Mouse (Mus musculus) lung, postnatal 36 days (tissue): ENCODE results near the gene Plcxd3.

ENCODE experiments used
- DNase-seq: peaks from one replicate; pipeline ENCODE4 v3.0.0; 2022; ENCODE audit warnings: mixed read lengths

Plcxd3 gene

GRCm38 (mm10) chr15:4375423-4376220 lies at the start of gene Plcxd3:
Gene Plcxd3 (plus strand): TSS chr15:4375491.
- DNase-seq, result no peak

- no peak for DNase-seq
Measured at GRCm38 (mm10) chr15:4331867-4332266, 43.4 kb upstream of the Plcxd3 start.

DNA sequence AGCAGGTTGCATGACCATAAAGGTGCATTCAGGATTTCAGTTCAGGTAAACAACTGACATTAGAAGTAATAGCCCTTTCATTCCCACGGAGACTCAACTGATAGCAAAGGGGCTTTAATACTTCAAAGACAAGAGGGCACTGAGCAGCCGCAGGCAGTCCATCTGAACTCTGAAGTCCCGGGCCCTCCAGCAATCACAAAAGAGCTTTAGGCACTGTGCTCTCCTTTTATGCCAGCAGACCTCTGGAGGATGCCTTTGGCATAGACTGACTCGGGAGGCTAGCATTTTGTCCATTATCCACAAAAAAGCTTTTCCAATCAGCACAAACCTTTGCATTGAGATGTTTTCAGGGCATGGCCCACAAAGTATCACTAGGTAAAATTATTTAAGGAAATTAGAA lies 33.7 kb upstream of the Plcxd3 start:
- no peak for DNase-seq

GRCm38 (mm10) chr15:4348816-4349553 lies 26.3 kb upstream of the Plcxd3 start:
- DNase-seq, result no peak

- DNase-seq, result peak; percentile 2
Measured at GRCm38 (mm10) chr15:4356397-4356796, 18.9 kb upstream of the Plcxd3 start.

- DNase-seq, result no peak
Measured at GRCm38 (mm10) chr15:4357706-4358105, 17.6 kb upstream of the Plcxd3 start.

DNA sequence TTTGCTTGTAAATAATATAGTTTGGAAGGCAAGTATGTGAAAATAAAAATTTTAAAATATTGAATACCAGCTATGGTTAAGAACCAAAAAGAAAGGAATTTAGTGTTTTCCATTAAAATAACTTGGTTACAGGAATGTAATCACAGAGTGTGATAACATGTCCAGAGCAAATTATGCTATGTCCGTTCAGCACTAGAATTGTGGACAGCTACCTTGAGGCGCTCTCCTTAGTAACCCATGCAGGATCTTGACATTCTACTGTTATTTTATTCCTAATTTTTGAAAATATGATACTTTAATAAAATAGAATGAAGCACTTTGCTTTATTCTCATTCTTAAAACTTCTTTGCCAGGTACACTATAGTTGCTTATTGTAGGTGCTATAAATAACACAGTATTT lies 7.5 kb upstream of the Plcxd3 start:
- no peak for DNase-seq

DNA sequence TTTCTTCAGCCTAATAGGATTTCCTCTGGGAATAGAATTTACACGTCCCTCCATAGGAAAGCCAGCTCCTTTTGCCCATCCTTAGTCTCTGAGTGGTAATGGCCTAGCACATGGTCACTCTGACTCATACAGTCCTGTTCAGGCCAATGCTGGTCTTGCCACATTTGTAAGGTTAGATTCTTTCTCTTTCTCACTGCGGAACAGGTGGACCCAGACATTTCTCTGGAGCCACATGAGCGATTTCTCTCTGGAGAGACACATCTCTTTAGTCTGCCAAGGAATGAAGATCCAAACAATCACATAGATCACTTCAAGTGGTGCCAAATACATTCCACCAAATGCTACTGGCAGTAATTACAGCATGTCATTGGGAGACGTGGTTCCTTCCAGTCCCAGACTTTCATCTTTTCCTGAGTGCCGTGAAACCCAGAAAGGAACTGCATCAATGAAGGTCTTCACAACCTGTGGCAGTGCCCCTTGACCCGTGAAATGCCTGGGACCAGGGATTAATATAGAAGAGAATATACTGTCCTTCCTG lies 769 bp upstream of the Plcxd3 start:
- no peak for DNase-seq

- DNase-seq, result no peak
Measured at GRCm38 (mm10) chr15:4375031-4375422, 264 bp upstream of the Plcxd3 start.

GRCm38 (mm10) chr15:4376221-4376631 lies 935 bp downstream of the Plcxd3 start:
- no peak for DNase-seq

GRCm38 (mm10) chr15:4378766-4379165 lies 3.5 kb downstream of the Plcxd3 start:
- DNase-seq, result no peak

GRCm38 (mm10) chr15:4387774-4388173 lies 12.5 kb downstream of the Plcxd3 start:
- no peak for DNase-seq

GRCm38 (mm10) chr15:4400096-4400495 lies 24.8 kb downstream of the Plcxd3 start:
- DNase-seq, result no peak

DNA sequence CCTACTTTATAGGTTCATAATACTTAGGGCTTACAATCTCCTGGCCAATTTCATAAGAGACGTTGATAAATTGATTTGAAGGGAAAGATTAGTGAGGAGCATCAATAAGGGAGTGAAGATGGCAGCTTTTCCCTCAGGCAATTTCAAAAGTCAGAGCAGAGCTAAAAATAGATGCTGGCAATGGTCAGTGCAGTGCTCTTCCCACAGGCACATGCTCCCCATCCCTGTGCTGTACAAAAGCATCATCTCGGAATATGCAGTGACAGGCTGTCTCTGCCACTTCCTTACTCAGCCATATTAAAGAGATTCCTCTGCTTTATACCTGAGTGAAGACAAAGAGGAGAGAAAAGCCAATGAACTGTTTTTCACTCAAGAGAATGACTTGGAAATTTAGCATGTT lies 36.0 kb downstream of the Plcxd3 start:
- no peak for DNase-seq

DNA sequence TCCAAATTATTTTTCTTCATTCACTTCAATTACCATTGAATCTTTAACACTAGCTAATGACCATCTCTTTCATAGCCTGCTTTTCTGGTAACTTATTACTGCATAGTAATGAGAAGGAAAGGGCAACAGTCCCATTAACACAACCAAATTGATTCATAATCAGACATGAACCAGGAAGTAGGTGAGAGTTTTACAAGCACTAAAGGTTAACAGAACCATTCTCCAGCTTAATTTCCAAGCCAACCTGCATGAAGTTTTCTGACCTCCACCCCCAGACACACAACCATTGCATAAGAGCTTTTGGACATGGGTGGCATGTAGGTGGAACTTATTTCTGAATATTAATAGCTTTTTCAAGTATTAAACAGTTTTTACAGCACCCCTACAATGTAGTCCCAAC lies 64.8 kb downstream of the Plcxd3 start:
- no peak for DNase-seq

DNA sequence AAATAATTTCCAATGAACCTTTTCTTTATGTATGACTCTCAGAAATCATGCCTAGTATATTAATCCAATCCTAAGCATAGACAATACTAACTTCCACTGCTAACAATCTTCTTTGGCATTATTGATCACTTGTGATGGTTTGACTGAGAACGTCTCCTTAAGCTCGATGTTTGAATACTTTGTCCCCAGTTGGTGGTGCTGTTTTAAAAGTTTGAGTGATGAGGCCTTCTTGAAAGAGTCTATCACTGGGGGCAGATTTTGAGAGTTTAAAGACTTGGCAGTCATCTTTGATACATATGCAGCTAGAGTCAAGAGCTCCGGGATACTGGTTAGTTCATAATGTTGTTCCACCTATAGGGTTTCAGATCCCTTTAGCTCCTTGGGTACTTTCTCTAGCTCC lies 120.9 kb downstream of the Plcxd3 start:
- peak; percentile 2 for DNase-seq

DNA sequence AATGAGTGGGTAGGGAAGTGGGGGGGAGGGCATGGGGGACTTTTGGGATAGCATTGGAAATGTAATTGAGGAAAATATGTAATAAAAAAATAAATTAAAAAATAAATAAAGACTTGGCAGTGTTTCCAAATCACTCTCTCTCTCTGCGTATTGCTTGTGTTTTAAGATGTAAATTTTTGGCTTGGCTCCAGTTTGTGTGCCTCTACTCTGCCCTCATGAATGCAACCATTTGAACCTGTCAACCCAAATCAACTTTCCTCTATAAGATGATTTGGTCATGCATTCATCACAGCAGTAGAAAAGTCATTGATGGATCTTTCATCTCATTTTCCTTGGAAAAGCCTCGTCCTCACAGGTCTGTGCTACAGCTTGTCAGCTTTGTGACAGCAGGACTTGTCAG lies 121.7 kb downstream of the Plcxd3 start:
- DNase-seq, result no peak

- DNase-seq, result no peak
Measured at GRCm38 (mm10) chr15:4498036-4498435, 122.7 kb downstream of the Plcxd3 start.

GRCm38 (mm10) chr15:4503366-4503765 lies 128.1 kb downstream of the Plcxd3 start:
- DNase-seq, result no peak

DNA sequence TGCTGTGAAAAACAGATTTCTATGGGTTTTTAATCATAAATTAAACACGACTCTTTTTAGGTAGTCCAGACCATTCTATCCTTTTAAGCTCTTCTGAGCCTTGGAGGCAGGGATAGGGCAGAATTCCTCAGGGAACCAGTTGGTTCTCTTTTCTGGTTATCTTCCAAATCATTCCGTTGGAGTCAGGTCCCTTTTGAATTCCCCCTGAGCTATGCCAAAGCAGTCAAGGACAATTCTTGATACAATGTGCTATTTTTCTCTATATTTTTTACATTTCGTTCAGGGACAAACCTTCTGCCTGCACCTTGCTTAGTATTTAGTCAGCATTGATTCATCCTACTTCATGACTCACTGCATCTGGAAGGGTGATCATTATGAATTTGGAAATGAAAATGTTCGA lies 128.5 kb downstream of the Plcxd3 start:
- DNase-seq, result no peak

GRCm38 (mm10) chr15:4514724-4515123 lies 139.4 kb downstream of the Plcxd3 start:
- DNase-seq, result no peak

DNA sequence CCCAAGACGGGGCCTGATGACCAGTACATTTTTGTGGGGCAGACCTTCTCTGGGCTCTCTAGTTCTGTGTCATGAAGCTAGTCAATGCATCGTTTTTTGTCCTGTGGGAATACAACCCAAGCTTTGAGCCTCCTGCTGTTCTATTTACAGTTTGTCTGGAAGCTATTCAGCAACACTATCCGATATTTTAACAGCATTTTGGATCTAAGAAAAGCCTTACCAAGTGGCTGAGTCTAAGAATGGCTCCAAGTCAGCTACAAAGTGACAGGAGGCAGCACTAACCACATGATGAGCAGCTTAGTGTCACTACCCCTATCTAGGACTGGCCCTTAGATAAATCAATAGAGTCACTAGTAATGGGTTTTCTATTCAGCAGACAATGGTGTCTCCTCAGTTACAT lies 149.3 kb downstream of the Plcxd3 start:
- no peak for DNase-seq

- DNase-seq, result no peak
Measured at GRCm38 (mm10) chr15:4533700-4534099, 158.4 kb downstream of the Plcxd3 start.

GRCm38 (mm10) chr15:4559121-4559520 lies 183.8 kb downstream of the Plcxd3 start:
- DNase-seq, result no peak
